Mouse (Mus musculus): ENCODE results near the gene Otub2. TPM values are rescaled to one million over a fixed set of nuclear protein-coding genes. Genes with fewer than 3 reads are reported as not detected.

Gene Otub2
- 8.3 and 8.5 TPM in 2 replicates for polyA plus RNA-seq (2014; fragmentation: Nextera tagmentation; extraction: Ambion mirVana)

DNA sequence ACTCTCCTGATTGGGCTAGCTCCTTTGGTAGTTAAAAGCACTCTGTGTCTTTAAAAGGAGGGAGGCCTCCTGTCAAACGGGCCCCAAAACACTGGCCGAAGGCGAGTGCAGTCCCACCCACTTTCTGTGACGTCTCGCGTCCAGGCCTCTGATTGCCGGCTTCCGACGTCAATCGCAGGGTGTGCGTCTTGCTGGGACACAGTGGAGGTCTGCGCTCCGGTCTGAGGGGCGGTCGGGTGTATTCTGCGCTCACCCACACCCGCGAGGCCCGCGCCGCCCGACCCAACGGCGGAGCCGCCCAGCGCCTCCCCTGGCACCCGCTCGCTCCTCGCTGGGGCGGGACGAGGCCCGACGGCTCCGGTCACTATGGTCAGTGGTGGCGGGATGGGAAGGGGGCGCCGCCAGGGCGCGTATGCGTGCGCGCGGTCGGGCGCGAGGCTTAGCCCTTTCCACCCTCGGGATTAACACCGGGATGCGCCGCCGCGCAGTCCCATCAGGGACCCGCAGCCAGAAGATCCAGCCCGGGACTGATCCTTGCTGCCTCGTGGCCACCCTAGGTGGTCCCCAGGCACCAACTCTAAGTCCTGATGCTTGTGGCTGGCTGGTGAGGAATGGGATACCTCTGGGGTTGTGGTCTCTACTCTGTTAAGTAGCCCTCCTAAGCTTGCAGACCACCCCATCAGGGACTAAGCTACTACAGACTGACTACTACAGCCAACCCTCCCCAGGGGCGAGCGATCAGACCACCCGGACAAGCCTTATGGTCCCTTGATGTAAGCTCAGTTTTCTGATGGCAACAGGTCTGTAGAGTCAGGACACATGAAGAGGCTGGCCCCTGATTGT lies at the start of gene Otub2:
Gene Otub2, plus strand, starts transcription at position 178 of the 843 bp plus-strand sequence.
- WGBS: under 1% methylated on average over 58 of the region's 58 CpGs

DNA sequence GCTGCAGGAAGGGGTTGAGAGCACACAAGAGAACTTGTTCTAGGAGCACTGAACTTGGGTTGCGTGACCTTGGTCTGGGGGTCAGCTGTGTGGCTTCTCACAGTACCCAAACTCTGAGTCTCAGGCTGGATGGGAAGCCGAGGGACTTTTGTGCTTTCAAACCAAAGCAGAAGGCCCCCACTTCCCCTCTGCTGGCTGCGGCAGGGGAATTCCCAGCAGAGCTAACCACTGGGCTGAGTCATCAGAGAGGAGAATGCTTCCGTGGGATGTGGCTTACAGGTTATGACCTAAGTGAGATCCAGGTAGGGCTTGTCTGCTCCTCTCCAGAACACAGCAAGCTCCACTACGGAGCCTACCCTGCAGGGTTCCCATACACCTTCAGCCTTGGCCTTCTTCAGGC lies 47.3 kb upstream of the Otub2 start:
- H3K4me3 ChIP-seq (ENCODE audit: low read depth, low read length): no peak overlapping the region
- no peaks in the 10 kb centered on the region for H3K4me1 ChIP-seq (ENCODE audit: insufficient read depth)
- DNase-seq (no peak), ATAC-seq (ENCODE audit: insufficient read depth) (no peak)
- H3K27ac ChIP-seq (ENCODE audit: low read depth): no peak overlapping the region
- H3K4me2 ChIP-seq: no peak overlapping the region
- no peak overlapping the region for H3K9ac ChIP-seq
- 86% methylated on average over 5 of the region's 5 CpGs for WGBS
- no peaks in the 10 kb centered on the region for H3K9me3 ChIP-seq (ENCODE audit: low read depth, low read length)
- no peaks in the 10 kb centered on the region for H3K36me3 ChIP-seq (ENCODE audit: insufficient read depth)
- H3K27me3 ChIP-seq (ENCODE audit: insufficient read depth, low read length): no peaks in the 10 kb centered on the region
- TF ChIP-seq CTCF (IDR thresholded peaks at IDR 0.05; ENCODE audit: low read depth): no peak

More for the DNA sequence above, at the start of gene Otub2:
- Histone ChIP-seq H3K4me2 (peak within 1 kb of the TSS; percentile 85), H3K9me3 (ENCODE audit: low read depth, low read length) (no peaks in the 10 kb centered on the region), H3K27me3 (ENCODE audit: insufficient read depth, low read length) (no peaks in the 10 kb centered on the region), H3K4me1 (ENCODE audit: insufficient read depth) (0 out of 2 replicates have a peak, but pooled peaks cover 6% of the 10 kb centered on the region), H3K4me3 (ENCODE audit: low read depth, low read length) (peak within 1 kb of the TSS; percentile 69), H3K36me3 (ENCODE audit: insufficient read depth) (no peaks in the 10 kb centered on the region), H3K9ac (peak within 1 kb of the TSS; percentile 80), H3K27ac (ENCODE audit: low read depth) (peak within 1 kb of the TSS; percentile 60; the same call in 1 of the 2 replicates)
- TF ChIP-seq CTCF (IDR thresholded peaks at IDR 0.05; ENCODE audit: low read depth): 0 out of 2 replicates have a peak, but pooled peaks have one; percentile 2
- peak; percentile 99 for DNase-seq
- ATAC-seq (ENCODE audit: insufficient read depth): peak; percentile 99

DNA sequence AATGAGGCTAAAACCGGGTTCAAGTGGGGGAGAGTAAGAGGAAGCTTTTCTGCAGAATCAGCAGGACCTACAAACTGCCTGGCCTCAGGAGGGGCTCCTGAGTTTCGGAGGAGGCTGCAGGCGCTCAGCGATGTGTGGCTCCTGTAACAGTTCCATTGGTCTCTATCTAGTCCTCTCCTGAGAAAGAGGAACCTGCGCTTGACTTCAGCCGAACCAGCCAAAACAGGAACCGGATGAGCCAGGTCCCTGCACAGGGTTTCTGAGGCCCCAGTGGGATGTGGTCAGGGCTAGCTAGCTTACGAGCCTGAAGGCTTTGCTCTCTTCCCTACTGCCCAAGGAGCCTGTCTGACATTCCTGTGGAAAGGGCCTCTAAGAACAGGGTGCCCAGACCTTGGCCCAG lies 45.0 kb upstream of the Otub2 start:
- no peak overlapping the region for H3K27ac ChIP-seq (ENCODE audit: low read depth)
- DNase-seq: no peak
- no peak overlapping the region for H3K9ac ChIP-seq
- no peaks in the 10 kb centered on the region for H3K27me3 ChIP-seq (ENCODE audit: insufficient read depth, low read length)
- H3K4me1 ChIP-seq (ENCODE audit: insufficient read depth): no peaks in the 10 kb centered on the region
- no peak for ATAC-seq (ENCODE audit: insufficient read depth)
- WGBS: 63% methylated on average over 8 of the region's 8 CpGs
- no peak for TF ChIP-seq CTCF (IDR thresholded peaks at IDR 0.05; ENCODE audit: low read depth)
- H3K9me3 ChIP-seq (ENCODE audit: low read depth, low read length): no peaks in the 10 kb centered on the region
- no peak overlapping the region for H3K4me2 ChIP-seq
- H3K4me3 ChIP-seq (ENCODE audit: low read depth, low read length): no peak overlapping the region
- no peaks in the 10 kb centered on the region for H3K36me3 ChIP-seq (ENCODE audit: insufficient read depth)

DNA sequence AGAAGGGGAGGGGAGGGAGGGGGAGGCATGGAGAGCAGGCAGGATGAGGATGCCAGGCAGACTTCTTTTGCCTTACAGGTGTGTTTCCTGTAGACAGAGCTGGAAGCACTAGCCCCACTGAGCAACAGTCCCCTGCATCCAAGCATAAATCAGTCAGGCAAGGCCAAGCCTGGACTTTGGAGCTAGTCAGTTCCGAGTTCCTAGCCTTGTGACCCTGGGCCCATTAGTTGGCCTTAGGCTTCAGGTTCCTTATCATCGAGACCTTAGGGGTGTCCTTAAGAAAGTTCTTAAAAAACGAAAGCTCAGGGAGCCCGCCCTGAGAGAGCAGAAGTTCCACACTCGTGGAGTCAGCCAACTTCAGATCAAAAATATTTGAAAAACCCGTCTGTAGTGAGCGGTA lies 43.5 kb upstream of the Otub2 start:
- H3K4me1 ChIP-seq (ENCODE audit: insufficient read depth): no peaks in the 10 kb centered on the region
- no peaks in the 10 kb centered on the region for H3K9me3 ChIP-seq (ENCODE audit: low read depth, low read length)
- H3K27ac ChIP-seq (ENCODE audit: low read depth): no peak overlapping the region
- H3K36me3 ChIP-seq (ENCODE audit: insufficient read depth): no peaks in the 10 kb centered on the region
- no peak overlapping the region for H3K9ac ChIP-seq
- no peak overlapping the region for H3K4me3 ChIP-seq (ENCODE audit: low read depth, low read length)
- ATAC-seq (ENCODE audit: insufficient read depth): no peak
- WGBS: 63% methylated on average over 7 of the region's 7 CpGs
- no peaks in the 10 kb centered on the region for H3K27me3 ChIP-seq (ENCODE audit: insufficient read depth, low read length)
- no peak for DNase-seq
- H3K4me2 ChIP-seq: no peak overlapping the region
- TF ChIP-seq CTCF (IDR thresholded peaks at IDR 0.05; ENCODE audit: low read depth): no peak

DNA sequence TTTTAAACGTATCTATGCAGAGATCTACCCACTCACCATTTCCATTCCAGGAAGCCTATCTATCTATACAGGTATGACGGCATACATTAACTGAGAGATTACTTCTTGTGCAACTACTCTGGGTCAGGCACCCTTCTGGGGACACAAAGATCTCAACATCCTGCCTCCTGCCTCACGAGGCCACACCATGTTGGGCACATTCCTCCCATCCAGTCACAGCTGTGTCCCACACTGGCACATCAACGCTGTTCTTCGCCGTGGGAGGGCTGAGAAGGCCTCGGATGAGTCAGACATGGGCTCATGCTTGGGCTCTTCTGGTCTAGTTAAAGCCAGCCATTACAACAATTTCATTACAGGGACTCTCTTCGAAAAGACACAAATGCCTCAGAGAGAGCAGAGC lies 41.5 kb upstream of the Otub2 start:
- Histone ChIP-seq H3K4me1 (ENCODE audit: insufficient read depth) (no peaks in the 10 kb centered on the region), H3K4me2 (no peak overlapping the region), H3K36me3 (ENCODE audit: insufficient read depth) (no peaks in the 10 kb centered on the region), H3K9me3 (ENCODE audit: low read depth, low read length) (no peaks in the 10 kb centered on the region), H3K9ac (no peak overlapping the region), H3K4me3 (ENCODE audit: low read depth, low read length) (no peak overlapping the region), H3K27me3 (ENCODE audit: insufficient read depth, low read length) (no peaks in the 10 kb centered on the region), H3K27ac (ENCODE audit: low read depth) (no peak overlapping the region)
- TF ChIP-seq CTCF (IDR thresholded peaks at IDR 0.05; ENCODE audit: low read depth): no peak
- ATAC-seq (ENCODE audit: insufficient read depth): no peak
- no peak for DNase-seq
- WGBS: 62% methylated on average over 8 of the region's 8 CpGs

DNA sequence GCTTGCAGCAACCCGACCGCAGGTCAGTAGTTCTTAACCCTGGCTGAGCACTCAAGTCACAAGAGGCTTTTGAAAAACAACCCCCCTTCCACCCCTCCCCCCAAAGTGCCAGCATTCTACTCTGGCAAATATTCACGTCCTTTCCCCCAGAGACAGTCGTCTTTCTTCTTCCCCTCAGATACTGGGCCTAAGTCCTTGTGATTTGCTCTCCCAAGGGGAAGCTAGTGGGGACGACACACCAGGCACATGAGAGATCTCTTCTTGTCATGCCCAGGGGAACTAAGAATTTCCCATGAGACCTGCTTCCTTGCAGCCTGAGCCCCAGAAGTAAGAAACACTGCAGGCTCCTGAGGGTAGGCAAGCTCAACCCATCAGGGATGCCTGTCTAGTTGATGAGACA lies 41.1 kb upstream of the Otub2 start:
- Histone ChIP-seq H3K9me3 (ENCODE audit: low read depth, low read length) (no peaks in the 10 kb centered on the region), H3K36me3 (ENCODE audit: insufficient read depth) (no peaks in the 10 kb centered on the region), H3K9ac (no peak overlapping the region), H3K27me3 (ENCODE audit: insufficient read depth, low read length) (no peaks in the 10 kb centered on the region), H3K4me2 (no peak overlapping the region), H3K4me3 (ENCODE audit: low read depth, low read length) (no peak overlapping the region), H3K27ac (ENCODE audit: low read depth) (no peak overlapping the region), H3K4me1 (ENCODE audit: insufficient read depth) (no peaks in the 10 kb centered on the region)
- ATAC-seq (ENCODE audit: insufficient read depth): no peak
- no peak for DNase-seq
- WGBS: 41% methylated on average over 5 of the region's 5 CpGs
- TF ChIP-seq CTCF (IDR thresholded peaks at IDR 0.05; ENCODE audit: low read depth): no peak

DNA sequence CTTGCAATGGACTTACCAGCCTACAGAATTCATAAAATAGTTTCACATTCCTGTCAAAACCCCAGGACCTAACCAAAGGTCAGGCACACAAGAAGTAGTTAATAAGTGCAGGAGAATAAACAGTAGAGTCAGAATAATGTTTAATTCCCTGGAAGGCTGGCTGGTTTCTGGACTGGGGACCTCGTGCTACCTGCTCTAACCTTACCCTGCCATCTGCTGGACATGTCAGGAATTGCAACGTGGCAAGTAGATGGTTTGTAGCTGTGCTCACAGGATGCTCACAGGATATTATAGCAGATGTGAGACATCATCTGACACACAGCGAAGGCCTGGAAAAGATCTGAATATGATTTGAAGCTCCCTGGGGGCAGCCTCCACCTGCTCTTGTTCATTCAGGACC lies 40.0 kb upstream of the Otub2 start:
- no peak overlapping the region for H3K9ac ChIP-seq
- H3K4me1 ChIP-seq (ENCODE audit: insufficient read depth): no peaks in the 10 kb centered on the region
- no peaks in the 10 kb centered on the region for H3K9me3 ChIP-seq (ENCODE audit: low read depth, low read length)
- no peak overlapping the region for H3K4me3 ChIP-seq (ENCODE audit: low read depth, low read length)
- H3K4me2 ChIP-seq: no peak overlapping the region
- ATAC-seq (ENCODE audit: insufficient read depth) (peak; percentile 52), DNase-seq (peak; percentile 91)
- TF ChIP-seq CTCF (IDR thresholded peaks at IDR 0.05; ENCODE audit: low read depth): peak; percentile 94
- H3K27ac ChIP-seq (ENCODE audit: low read depth): no peak overlapping the region
- no peaks in the 10 kb centered on the region for H3K36me3 ChIP-seq (ENCODE audit: insufficient read depth)
- 7% methylated on average over 3 of the region's 3 CpGs for WGBS
- no peaks in the 10 kb centered on the region for H3K27me3 ChIP-seq (ENCODE audit: insufficient read depth, low read length)
